Mouse (Mus musculus) c-Kit-negative CD71-positive TER-119-positive erythroid progenitor cells, embryonic 14.5 days (primary cell): Measurements from ENCODE around the gene Dync2li1.

Experiments used
- DNase-seq: peaks from one replicate; pipeline ENCODE4 v3.0.0-alpha.2; 2013; ENCODE audit warnings: low read depth, low spot score

The Dync2li1 gene

DNA sequence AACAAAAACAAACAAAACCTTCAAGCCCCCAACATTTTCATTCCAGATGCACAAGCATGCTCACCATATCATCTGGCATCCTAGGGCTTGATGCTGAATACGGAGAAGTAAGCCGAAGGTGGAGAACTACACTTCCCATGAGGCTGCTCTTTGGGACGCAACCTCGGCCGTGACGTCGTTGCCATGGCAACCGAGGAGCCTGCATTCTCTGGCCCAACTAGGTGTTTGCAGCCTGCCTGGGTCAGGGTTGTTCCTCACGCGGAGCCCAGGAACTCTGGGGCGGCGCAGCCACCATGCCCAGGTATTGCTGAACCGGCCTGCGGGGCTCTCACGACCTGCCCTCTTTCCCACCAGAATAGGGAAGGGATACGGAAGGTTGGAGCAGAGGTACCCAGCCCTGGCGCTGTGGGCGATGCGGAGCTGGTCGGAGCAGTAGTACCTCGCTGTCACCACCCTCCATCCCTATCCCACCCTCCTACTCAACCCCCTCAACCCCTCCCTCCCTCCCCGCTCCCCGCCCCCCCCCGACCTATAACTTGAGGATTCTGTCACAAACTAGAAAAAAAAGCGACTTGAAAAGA lies at the start of gene Dync2li1:
Gene Dync2li1, plus strand, starts transcription at position 221 of the 581 bp plus-strand sequence.
- DNase-seq = peak; percentile 6

DNA sequence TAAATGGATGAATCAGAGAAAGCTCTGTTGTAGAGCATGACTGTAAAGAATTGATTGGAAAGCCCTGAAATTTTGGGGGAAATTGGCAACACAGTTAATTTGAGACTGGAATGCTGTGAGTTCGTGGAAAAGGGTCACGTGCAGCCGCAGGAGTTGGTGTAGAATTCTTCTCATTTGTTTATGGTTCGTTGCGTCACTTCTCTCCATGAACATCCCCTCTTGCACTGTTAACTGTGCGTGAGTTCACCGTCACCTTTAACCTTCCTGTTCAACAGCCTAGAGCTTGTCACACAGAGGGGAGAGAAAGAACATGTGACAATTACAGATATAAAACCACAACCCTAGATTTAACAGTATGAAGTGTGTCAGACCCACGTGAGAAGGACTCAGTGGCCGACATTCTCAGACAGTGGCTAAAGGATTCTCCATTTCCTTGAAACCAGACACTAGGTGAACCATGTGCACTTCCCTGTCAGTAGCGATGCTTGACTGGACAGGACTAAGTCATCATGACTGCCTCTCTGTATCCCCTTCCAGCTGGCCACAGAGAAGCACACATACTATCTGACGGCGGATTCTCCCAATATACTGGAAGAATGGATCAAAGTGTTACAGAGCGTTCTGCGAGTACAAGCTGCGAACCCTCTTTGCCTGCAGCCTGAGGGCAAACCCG lies 49.5 kb upstream of the Dync2li1 start:
- no peak for DNase-seq

DNA sequence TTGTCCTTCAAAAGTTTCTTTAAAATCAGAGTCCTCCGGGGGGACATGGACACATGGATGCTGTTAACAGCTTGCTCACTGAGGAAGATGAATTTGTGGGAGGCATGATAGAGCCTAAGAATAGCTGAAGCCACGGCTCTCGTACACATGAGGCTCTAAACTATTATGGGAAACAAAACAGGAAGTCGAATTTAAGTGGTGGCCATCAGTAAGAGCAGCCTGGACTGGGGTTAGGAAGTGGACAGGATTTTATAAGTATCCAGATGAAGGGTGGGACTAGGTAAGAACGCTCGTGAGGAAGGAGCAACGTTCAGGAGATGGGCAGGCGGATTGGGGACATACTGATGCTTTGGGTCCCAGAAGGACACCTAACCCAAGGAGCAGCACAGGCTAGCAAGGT lies 47.0 kb upstream of the Dync2li1 start:
- DNase-seq = no peak

GRCm38 (mm10) chr17:84579817-84580216 lies 46.5 kb upstream of the Dync2li1 start:
- no peak for DNase-seq

- DNase-seq = no peak
Measured at GRCm38 (mm10) chr17:84580821-84581220, 45.5 kb upstream of the Dync2li1 start.

GRCm38 (mm10) chr17:84581740-84582414 lies 44.4 kb upstream of the Dync2li1 start:
- no peak for DNase-seq

- no peak for DNase-seq
Measured at GRCm38 (mm10) chr17:84584107-84584506, 42.2 kb upstream of the Dync2li1 start.

DNA sequence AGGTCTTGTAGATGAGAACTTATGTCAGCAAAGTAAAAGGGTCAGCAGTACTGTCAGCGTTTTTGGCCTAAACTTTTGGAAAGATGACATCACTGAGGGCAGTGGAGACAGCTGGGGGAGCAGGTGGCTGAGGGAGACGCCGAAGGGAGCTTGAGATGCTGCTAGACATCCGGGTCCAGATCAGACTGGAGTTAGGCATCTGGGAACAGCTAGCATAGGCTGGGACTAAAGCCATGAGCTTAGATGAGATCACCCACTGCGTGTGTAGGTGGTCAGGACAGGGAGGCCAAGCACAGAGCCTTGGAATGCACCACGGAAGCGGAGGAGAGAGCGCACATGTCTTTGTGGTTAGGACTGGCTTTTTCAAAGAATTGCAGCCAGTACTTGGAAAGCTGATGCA lies 41.2 kb upstream of the Dync2li1 start:
- DNase-seq = no peak

- no peak for DNase-seq
Measured at GRCm38 (mm10) chr17:84590065-84590464, 36.2 kb upstream of the Dync2li1 start.

GRCm38 (mm10) chr17:84591431-84592150 lies 34.7 kb upstream of the Dync2li1 start:
- DNase-seq = no peak

DNA sequence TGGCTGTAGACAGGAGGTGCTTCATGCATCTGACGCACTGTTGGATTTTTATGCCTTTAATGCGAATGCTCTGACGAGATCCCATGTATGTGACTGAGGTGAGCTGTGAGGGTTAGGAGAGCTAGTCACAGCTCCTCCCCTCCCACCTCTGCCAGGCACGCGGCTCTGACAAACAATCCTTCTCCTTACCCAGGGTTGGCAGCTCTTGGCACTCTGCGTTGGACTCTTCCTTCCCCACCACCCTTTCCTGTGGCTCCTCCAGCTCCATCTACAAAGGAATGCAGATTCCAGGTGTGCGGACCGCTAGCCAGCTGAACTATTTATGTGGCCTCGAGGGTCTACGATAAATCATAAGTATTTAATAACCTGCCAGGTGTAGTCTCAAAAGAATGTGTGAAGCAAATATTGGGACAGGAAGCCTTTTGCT lies 30.3 kb upstream of the Dync2li1 start:
- no peak for DNase-seq

- no peak for DNase-seq
Measured at GRCm38 (mm10) chr17:84596501-84596900, 29.8 kb upstream of the Dync2li1 start.

- DNase-seq = no peak
Measured at GRCm38 (mm10) chr17:84597859-84598258, 28.4 kb upstream of the Dync2li1 start.

DNA sequence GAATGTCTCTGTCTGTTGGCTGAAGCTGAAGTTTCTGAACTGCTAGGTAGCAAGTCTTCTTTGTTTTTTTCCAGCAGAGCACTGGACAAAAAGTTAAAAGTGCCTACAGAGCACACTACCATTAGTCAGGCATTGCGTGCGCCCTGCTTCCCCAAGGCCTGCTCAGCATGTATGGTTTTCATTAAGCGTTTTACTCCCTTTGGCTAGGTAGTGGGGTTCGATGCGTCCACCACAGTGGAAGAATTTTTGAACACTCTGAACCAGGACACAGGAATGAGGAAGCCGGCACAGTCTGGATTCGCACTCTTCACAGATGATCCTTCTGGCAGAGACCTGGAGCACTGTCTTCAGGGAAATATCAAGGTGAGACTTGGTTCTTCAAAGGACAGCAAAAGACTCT lies 27.4 kb upstream of the Dync2li1 start:
- no peak for DNase-seq

DNA sequence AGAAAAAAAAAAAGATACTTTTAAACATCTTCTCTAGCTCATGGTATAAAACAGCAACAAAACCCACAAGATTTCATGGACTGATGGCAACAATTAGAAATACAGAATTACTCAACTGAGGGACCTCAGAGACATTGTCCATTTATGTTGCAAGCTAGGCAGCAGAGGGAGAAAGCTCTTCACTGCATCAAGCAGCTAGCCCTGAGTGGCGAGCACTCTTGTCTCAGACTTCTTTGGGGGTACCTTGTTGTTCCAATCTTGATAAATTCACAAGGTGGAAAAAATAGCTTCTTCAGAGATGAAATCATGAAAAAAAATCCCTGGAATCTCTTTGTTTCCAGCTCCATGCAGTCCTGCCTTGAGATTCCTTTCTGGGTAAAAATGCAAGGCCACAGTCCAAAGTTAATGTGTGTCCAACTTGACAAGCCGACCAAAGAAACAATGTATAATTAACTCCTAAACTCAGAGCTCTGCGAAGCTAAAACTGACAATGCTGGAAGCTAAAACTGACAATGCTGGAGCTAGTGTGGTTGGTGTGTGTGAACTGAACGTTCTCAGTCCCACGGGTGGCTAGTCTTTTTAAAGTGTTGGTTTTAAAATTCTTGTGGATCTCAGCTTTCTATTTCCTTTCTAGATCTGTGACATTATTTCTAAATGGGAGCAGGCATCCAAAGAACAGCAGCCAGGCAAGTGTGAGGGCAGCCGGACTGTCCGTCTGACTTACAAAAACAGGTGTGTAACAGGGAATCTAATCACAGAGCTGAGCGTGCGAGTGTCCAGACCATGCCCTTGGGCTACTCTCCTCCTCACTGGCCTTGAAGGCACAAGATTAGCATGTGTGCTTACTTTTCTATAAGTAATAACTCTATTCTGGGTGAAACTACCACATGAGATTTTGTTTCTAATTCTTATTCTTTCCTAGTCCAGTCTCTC lies 26.0 kb upstream of the Dync2li1 start:
- no peak for DNase-seq

- DNase-seq = no peak
Measured at GRCm38 (mm10) chr17:84601805-84602204, 24.5 kb upstream of the Dync2li1 start.

DNA sequence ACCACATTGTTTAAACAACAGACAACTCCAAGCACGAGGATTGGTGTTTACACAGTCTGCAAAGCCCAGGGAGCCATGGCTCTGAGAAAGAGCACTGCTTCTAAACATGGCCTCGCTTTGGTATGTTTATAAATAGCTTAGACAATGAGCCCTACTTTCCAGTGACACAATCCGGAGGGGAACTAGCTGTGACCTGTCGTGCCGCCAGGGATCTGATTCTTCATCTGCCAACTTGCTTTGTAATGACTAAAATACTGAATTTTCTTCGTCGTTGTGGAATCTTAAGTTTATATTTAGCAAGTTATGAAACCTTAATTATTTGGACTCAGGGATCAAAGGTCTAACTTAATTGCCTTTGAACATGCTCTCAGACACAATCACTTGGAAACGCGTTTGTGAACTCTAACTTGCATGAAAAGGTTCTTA lies 23.1 kb upstream of the Dync2li1 start:
- no peak for DNase-seq

DNA sequence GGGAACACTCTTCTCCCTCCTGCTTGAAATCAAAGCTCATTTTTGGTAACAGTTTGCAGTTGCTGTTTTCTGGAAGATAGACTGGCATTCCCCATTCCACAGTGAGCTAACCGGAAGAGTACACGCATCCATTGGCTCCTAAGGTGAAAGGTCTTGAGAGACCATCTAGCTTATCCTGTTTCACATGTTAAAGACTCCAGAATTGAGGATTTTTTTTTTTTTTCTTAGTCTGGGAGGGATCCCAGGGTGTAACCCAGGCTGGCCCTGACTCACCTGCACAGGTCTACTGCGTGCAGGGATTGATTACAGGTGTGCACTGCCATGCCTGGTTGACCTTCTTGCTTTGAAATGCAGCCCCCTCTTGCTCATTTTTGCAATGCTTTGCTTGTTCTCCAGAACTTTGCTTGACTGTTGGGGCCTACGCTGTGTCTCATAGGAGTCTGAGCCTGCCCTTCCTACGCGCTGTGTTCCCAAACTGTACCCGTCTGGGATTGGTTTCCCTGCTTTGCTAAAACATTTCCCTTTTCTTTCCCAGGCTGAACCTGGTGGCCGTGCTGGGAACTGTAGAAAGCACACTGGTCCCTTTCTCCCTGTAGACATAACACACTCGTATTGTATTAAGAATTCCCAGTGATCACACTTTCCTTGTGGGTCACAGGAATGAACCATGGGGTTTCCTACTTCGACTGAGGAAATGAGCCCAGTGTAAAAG lies 22.4 kb upstream of the Dync2li1 start:
- no peak for DNase-seq

DNA sequence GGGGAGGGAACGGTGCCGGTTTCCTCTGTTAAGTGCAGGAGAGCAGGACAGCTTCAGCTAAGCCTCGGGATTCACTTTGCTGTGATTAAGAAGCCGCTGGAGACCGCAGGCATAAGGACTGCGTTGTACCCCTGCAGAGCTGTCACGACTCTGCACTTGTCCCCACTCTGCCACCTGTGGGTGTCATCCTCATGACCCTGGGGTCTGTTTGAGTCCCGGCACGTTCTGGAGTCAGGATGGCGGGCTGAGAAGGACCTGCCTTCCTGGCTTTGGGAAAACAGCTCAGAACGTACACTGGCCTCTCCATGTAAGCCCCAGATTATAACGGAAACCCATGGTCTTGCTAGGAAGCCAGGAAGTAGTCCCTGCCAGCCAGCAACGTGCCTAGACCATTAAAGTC lies 19.3 kb upstream of the Dync2li1 start:
- no peak for DNase-seq

DNA sequence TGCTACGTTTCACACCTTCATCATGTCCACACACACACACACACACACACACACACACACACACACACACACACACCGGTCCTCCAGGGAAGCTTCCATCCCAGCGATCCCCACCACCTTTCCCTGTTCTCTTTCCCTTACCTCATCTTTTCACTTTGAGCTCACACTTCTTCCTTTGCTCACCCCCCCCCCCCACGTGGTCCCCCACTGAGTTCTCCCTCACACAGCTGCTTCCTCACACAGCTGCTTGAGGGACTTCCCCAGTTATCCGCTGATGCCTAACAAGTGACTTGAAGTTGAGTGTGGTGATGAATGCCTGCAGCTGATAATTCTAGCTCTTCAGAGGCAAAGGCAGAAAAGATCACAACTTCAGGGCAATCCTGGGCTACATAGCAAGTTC lies 18.7 kb upstream of the Dync2li1 start:
- DNase-seq = no peak

DNA sequence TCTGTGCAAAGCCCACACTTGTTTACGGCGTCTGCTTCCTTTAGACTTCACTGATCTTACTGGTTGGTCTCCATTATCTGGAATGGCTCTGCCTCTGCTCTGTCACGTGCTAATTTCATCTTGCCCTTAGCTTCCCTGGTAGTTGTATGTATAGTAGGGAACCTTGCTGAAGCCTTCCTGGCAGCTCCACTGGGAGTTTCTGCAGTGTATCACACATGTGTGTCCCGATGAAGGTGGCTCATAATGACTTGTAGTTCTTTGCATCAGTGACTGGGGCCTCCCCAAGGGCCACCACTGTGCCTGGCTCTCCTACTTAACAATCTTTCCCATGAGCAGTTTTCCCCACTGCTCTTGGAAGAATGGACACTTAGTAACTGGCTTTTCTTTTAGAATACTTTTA lies 17.7 kb upstream of the Dync2li1 start:
- no peak for DNase-seq
